Mouse (Mus musculus) G1E (cell line): ENCODE results near the gene Clec2l. TPM values are rescaled to one million over a fixed set of nuclear protein-coding genes. Genes with fewer than 3 reads are reported as not detected.

Experiments
- ATAC-seq: 2 replicates; pipeline ENCODE4 v1.8.0; 2016; ENCODE audit warnings: mild to moderate bottlenecking; ENCODE audit not compliant: insufficient number of reproducible peaks, poor library complexity, low FRiP score, severe bottlenecking; ENCODE audit errors: extremely low read depth
- DNase-seq: peaks from one replicate; pipeline ENCODE4 v3.0.0; 2012; ENCODE audit warnings: low spot score
- H3K27me3 ChIP-seq: 2 replicates; pipeline ENCODE4 v1.6.1; 2012; ENCODE audit warnings: mild to moderate bottlenecking, low read length, inconsistent platforms; ENCODE audit not compliant: insufficient read depth
- H3K36me3 ChIP-seq: replicated peaks from 2 replicates; pipeline ENCODE3; 2012; ENCODE audit warnings: mild to moderate bottlenecking, inconsistent platforms
- H3K4me1 ChIP-seq: 2 replicates; pipeline ENCODE4 v1.6.1; 2012; ENCODE audit warnings: low read depth, low read length, inconsistent platforms, mixed read lengths; ENCODE audit not compliant: insufficient read depth
- H3K4me3 ChIP-seq: 2 replicates; pipeline ENCODE4 v1.5.1; 2012; ENCODE audit warnings: low read depth, mild to moderate bottlenecking, inconsistent platforms, low read length, moderate library complexity, mixed read lengths
- H3K9me3 ChIP-seq: replicated peaks from 2 replicates; pipeline ENCODE4 v1.6.1; 2012; ENCODE audit warnings: inconsistent platforms
- CTCF ChIP-seq: IDR thresholded peaks from 2 replicates; pipeline ENCODE4 v1.5.1; 2012; ENCODE audit warnings: low read depth, low read length, inconsistent platforms, mixed read lengths
- GATA1 ChIP-seq: IDR thresholded peaks from 2 replicates; pipeline ENCODE4 v1.6.1; 2012; ENCODE audit warnings: borderline replicate concordance, low read length, inconsistent platforms, mixed read lengths
- GATA2 ChIP-seq: IDR thresholded peaks from 2 replicates; pipeline ENCODE4 v1.6.1; 2012; ENCODE audit warnings: low read depth, low read length, inconsistent platforms, borderline replicate concordance
- POLR2AphosphoS5 ChIP-seq: IDR thresholded peaks from 2 replicates; pipeline ENCODE4 v1.6.1; 2012; ENCODE audit warnings: low read depth, low read length, inconsistent platforms; ENCODE audit not compliant: insufficient replicate concordance
- TAL1 ChIP-seq: conservative IDR thresholded peaks from 2 replicates; pipeline ENCODE4 v1.6.1; 2012; ENCODE audit warnings: low read depth, low read length, inconsistent platforms, mixed read lengths
- polyA plus RNA-seq: library from polyadenylated mRNA; stranded (reverse); fragments of >175 nt; gene quantifications from 2 replicates; pipeline ENCODE4 v1.2.3, GENCODE M21; 2012
- total RNA-seq, 2 experiments: library from RNA; stranded (forward) in 1 of 2; stranded (reverse) in 1 of 2; fragments of 200-1000 nt in 1 of 2; fragments of >200 nt in 1 of 2; fragmentation: Nextera tagmentation in 1 of 2; gene quantifications; 2 replicates each; pipeline ENCODE4 v1.2.3; 2014 to 2017

The Clec2l gene
- total and polyA plus RNA-seq, 3 experiments = not detected

GRCm38 (mm10) chr6:38690615-38691014 is 27.7 kb downstream of the Clec2l start:
- DNase-seq (no peak), ATAC-seq (no peak)
- TF ChIP-seq TAL1 = no peak
- no peak for TF ChIP-seq POLR2AphosphoS5
- TF ChIP-seq GATA1 = no peak
- TF ChIP-seq GATA2 = no peak
- no peak for TF ChIP-seq CTCF
- H3K9me3 ChIP-seq = no peaks in the 10 kb centered on the region
- peaks cover 11% of the 10 kb centered on the region; the same call in 1 of the 2 replicates for H3K4me1 ChIP-seq
- H3K36me3 ChIP-seq = peaks cover 41% of the 10 kb centered on the region
- no peak overlapping the region for H3K4me3 ChIP-seq
- H3K27me3 ChIP-seq = no peaks in the 10 kb centered on the region; the same call in 1 of the 2 replicates

GRCm38 (mm10) chr6:38691052-38691451 is 28.2 kb downstream of the Clec2l start:
- Histone ChIP-seq H3K4me3 (no peak overlapping the region), H3K9me3 (no peaks in the 10 kb centered on the region), H3K27me3 (no peaks in the 10 kb centered on the region; the same call in 1 of the 2 replicates), H3K4me1 (peaks cover 11% of the 10 kb centered on the region; the same call in 1 of the 2 replicates), H3K36me3 (peaks cover 45% of the 10 kb centered on the region)
- TF ChIP-seq CTCF (no peak), POLR2AphosphoS5 (no peak), GATA1 (no peak), TAL1 (no peak), GATA2 (no peak)
- ATAC-seq (no peak), DNase-seq (no peak)

- no peaks in the 10 kb centered on the region for H3K9me3 ChIP-seq
- H3K4me3 ChIP-seq = no peak overlapping the region
- peaks cover 55% of the 10 kb centered on the region for H3K36me3 ChIP-seq
- H3K4me1 ChIP-seq = peaks cover 8% of the 10 kb centered on the region; the same call in 1 of the 2 replicates
- ATAC-seq (no peak), DNase-seq (no peak)
- H3K27me3 ChIP-seq = no peaks in the 10 kb centered on the region
- TF ChIP-seq CTCF (no peak), POLR2AphosphoS5 (no peak), TAL1 (no peak), GATA2 (no peak), GATA1 (no peak)
Observed at GRCm38 (mm10) chr6:38692556-38692955, 29.7 kb downstream of the Clec2l start.

GRCm38 (mm10) chr6:38695380-38696054 is 32.6 kb downstream of the Clec2l start:
- DNase-seq (peak; percentile 55), ATAC-seq (peak; percentile 28)
- Histone ChIP-seq H3K4me1 (peaks cover 8% of the 10 kb centered on the region; the same call in 1 of the 2 replicates), H3K9me3 (no peaks in the 10 kb centered on the region), H3K4me3 (no peak overlapping the region), H3K27me3 (no peaks in the 10 kb centered on the region), H3K36me3 (peaks cover 78% of the 10 kb centered on the region)
- TF ChIP-seq CTCF (peak; percentile 74; the same call in 1 of the 2 replicates), TAL1 (no peak)

- H3K27me3 ChIP-seq = no peaks in the 10 kb centered on the region
- TF ChIP-seq CTCF (no peak), POLR2AphosphoS5 (no peak), TAL1 (no peak), GATA2 (no peak), GATA1 (no peak)
- no peak for ATAC-seq
- no peaks in the 10 kb centered on the region for H3K9me3 ChIP-seq
- H3K4me3 ChIP-seq = no peak overlapping the region
- H3K4me1 ChIP-seq = peaks cover 8% of the 10 kb centered on the region; the same call in 1 of the 2 replicates
- peaks cover 85% of the 10 kb centered on the region for H3K36me3 ChIP-seq
- DNase-seq = no peak
Observed at GRCm38 (mm10) chr6:38696570-38696969, 33.7 kb downstream of the Clec2l start.

GRCm38 (mm10) chr6:38698233-38698889 is 35.5 kb downstream of the Clec2l start:
- no peak for DNase-seq
- no peak for TF ChIP-seq CTCF
- TF ChIP-seq TAL1 = no peak
- no peak for TF ChIP-seq GATA2
- TF ChIP-seq POLR2AphosphoS5 = no peak
- no peak for TF ChIP-seq GATA1
- peaks cover 89% of the 10 kb centered on the region for H3K36me3 ChIP-seq

More at GRCm38 (mm10) chr6:38698233-38698889, 35.5 kb downstream of the Clec2l start:
- Histone ChIP-seq H3K9me3 (no peaks in the 10 kb centered on the region), H3K27me3 (no peaks in the 10 kb centered on the region), H3K4me3 (0 out of 2 replicates have a peak overlapping the region, but pooled peaks have one; percentile 16), H3K4me1 (peaks cover 5% of the 10 kb centered on the region; the same call in 1 of the 2 replicates)
- ATAC-seq = no peak
